Mouse (Mus musculus): Measurements from ENCODE around the gene Prkd3. TPM values are rescaled to one million over a fixed set of nuclear protein-coding genes. Genes with fewer than 3 reads are reported as not detected.

Prkd3 gene
- polyA plus RNA-seq (2012; ENCODE audit: low replicate concordance) = 0.08 and 0.23 TPM in 2 replicates

DNA sequence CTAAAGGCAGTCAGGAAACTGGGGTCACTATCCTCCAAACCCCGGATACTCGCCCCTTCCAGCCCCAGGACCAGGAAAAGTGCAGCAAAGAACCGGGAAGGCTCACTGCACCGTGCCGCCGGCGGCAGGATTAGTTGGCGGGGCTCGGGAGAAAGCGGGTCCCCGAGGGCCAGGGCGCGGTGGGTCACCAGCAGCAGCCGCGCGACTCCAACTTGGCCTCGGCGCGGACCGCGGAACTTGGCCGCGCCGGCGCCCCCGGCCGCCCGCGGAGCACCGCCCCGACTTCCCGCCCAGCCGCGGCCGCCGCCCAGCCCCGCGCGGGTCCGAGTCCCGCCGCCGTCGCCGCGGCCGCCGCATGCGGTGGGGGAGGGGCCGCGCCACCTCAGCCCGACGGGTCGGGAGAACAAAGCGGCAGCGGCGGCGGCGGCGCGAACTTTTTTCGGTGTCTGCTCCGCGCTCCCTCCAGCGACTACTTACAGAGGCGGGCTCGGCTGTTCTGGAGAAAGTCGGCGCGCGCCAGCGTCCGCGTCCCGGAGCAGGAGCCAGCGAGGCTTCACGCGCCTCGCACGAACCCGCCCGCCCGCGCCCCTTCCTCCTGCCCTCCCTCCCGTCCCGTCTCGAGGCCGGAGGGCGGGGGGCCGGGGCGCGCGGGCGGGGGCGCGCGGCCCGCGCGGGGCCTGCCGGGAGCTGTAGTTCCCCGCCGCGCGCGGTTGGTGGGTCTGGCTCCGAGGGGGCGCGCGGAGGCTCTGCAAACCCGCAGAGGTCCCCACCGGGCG, at the start of gene Prkd3:
TSS of gene Prkd3 (minus strand) at position 609 of the 776 bp plus-strand sequence.

DNA sequence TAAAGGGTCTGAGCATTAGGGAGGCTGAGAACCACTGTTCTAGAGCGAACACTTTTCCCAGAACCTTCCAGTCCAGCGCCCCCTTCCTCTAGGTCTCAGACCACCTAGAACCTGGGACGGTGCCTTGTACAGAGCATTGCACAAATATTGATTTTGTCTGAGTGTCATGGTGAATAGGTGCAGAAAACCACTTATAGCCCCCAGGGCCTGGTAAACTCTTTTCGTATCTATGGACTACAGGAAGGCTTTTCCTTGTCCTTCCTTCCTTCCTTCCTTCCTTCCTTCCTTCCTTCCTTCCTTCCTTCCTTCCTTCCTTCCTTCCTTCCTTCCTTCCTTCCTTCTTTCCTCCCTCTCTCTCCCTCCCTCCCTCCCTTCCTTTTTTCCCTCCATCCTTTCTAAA, 31.0 kb upstream of the Prkd3 start, which contains the start of gene Qpct:
TSS of gene Qpct (plus strand) at position 301 of the 400 bp plus-strand sequence.

DNA sequence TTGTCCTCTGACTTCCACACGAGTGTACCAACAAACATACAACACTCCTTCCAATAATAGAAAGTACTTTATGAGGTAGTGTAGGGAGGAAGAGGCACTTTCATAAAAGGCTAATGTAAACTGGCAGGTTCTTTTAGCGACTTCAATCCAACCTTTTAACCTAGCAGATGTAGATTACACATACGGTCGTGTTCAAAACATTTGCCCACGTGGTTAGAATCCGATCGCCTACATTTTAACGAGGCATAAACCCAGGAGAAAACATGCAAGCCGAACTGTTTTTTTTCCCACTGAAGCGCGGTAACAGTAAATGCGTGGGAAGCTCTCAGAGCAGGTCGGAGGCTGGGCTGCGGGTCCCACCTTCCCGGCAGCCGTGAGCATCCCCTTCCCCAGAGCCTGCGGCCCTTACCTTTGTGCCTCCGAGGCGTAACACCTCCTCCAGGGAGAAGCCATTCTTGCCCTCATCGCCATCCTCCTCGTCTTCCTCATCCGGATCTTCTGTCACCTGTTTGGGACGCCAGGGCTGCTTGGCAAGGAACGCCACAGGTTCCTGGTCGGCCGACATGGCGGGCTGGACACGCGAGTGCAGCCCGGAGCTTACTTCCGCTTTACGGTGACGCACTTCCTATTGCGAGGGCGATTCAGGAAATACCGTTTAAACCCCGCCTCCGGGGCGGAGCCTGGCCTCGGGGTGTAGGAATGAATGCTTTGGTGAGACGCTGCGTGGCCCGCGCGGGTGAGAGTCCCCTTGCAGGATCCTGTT, 84.0 kb downstream of the Prkd3 start, which contains the start of the genes Cebpz and Ndufaf7:
TSS of gene Cebpz (minus strand) at position 601 of the 763 bp plus-strand sequence.
TSS of gene Ndufaf7 (plus strand) at position 671 of the 763 bp plus-strand sequence.

DNA sequence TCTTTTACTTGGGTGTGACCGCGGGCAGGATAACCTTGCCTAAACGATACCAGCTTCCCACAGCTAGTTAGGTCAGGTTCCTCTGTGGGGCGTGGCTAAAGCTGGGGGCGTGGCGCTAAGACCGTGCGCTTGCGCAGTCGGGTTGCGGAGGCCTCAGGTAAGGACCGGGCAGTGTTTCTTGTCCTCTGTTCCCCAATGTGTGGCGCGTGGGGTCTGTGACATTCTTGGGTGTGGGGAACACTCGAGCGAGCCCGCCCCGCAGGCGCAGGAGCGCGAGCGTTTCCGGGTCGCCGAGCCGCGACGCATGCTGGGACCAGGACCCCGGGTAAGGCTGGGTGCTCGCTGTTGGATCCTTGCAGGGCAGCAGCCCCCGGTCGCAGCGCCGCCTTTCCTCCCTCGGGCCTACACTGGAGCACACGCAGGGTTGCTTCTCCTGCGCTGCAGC, 104.2 kb downstream of the Prkd3 start, which contains the start of gene Cebpzos:
TSS of gene Cebpzos (plus strand) at position 132 of the 445 bp plus-strand sequence.

GRCm38 (mm10) chr17:78906892-78907291, 113.7 kb downstream of the Prkd3 start, which contains the start of gene Sult6b1:
TSS of gene Sult6b1 (minus strand) at chr17:78906992.

Other genes with a start within 250 kb of the Prkd3 start
- 0.98 and 4.7 TPM in 2 replicates for gene Heatr5b, start 185.5 kb downstream of the Prkd3 start, polyA plus RNA-seq (2012; ENCODE audit: low replicate concordance)
- 0.30 and 2.5 TPM in 2 replicates for gene Gpatch11, start 185.2 kb downstream of the Prkd3 start, polyA plus RNA-seq (2012; ENCODE audit: low replicate concordance)
- gene Eif2ak2, start 138.2 kb downstream of the Prkd3 start, polyA plus RNA-seq (2012; ENCODE audit: low replicate concordance) = 3.7 and 8.2 TPM in 2 replicates
- not detected in 2 replicates for gene Sult6b1, start 113.8 kb downstream of the Prkd3 start, polyA plus RNA-seq (2012; ENCODE audit: low replicate concordance)
- gene Cebpzos, start 104.3 kb downstream of the Prkd3 start, polyA plus RNA-seq (2012; ENCODE audit: low replicate concordance) = 0.77 and 1.0 TPM in 2 replicates
- gene Cebpz, start 83.8 kb downstream of the Prkd3 start, polyA plus RNA-seq (2012; ENCODE audit: low replicate concordance) = 4.0 and 10.5 TPM in 2 replicates
- gene Ndufaf7, start 83.7 kb downstream of the Prkd3 start, polyA plus RNA-seq (2012; ENCODE audit: low replicate concordance) = 0.60 and 2.0 TPM in 2 replicates
- not detected in 2 replicates for gene Qpct, start 31.1 kb upstream of the Prkd3 start, polyA plus RNA-seq (2012; ENCODE audit: low replicate concordance)

Measured in leukemia stem cell, adult 10-12 weeks (primary cell).